Mouse (Mus musculus): ENCODE results near the gene Polr1d.

The Polr1d gene

GRCm38 (mm10) chr5:147055572-147056245, 21.1 kb upstream of the Polr1d start:
- DNase-seq (ENCODE audit: low read depth, low spot score) = no peak

DNA sequence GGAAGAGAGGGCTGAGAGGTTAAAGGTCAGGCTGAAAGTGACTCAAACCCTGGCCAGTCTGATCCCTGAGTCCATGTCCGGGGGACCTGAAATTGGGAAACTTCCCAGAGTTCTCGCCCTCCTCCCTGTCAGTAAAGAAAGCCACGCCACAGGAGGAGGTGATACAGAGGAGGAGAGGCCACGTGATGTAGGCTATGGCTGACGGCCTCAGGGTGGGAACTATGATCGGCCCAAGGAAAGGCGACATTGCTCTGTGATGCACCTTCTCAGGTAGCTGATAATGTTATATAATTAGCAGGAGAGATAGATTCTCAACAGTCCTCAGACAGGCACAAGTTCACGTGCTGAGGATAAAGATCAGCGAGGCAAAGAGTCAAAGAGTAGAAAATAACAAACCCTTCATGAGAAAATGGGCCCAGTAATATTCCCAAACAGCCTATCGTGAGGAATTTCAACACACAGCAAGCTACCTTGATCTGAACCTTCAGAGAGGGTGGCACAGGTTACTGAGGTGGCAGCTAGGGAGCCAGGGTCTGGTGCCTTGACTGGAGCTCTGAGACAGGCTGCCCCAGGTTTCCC, 20.0 kb upstream of the Polr1d start:
- no peak for DNase-seq (ENCODE audit: low read depth, low spot score)

- DNase-seq (ENCODE audit: low read depth, low spot score) = no peak
These were observed 19.0 kb upstream of the Polr1d start for GRCm38 (mm10) chr5:147057626-147058414.

- DNase-seq (ENCODE audit: low read depth, low spot score) = no peak
These were observed 18.2 kb upstream of the Polr1d start for GRCm38 (mm10) chr5:147058661-147059060.

GRCm38 (mm10) chr5:147059319-147059718, 17.5 kb upstream of the Polr1d start:
- DNase-seq (ENCODE audit: low read depth, low spot score) = no peak

- no peak for DNase-seq (ENCODE audit: low read depth, low spot score)
These were observed 16.8 kb upstream of the Polr1d start for GRCm38 (mm10) chr5:147060024-147060423.

- DNase-seq (ENCODE audit: low read depth, low spot score) = no peak
These were observed 13.6 kb upstream of the Polr1d start for GRCm38 (mm10) chr5:147063215-147063661.

GRCm38 (mm10) chr5:147066129-147066528, 10.7 kb upstream of the Polr1d start:
- peak; percentile 93 for DNase-seq (ENCODE audit: low read depth, low spot score)

DNA sequence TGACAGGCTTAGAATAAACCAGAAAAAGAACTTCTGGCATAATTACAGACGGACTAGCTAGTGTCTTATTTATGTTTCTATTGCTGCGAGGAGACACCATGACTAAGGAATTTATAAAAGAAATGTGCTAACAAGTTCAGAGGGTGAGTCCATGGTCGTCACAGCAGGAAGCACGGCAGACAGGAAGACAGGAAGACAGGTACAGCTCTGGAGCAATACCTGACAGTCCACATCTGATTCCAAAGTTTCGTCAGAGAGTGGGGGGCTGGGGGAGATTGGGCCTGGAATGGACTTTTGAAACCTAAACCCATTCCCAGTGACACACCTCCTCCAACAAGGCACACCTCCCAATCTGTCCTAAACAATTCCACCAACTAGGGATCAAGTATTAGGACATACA, 9.9 kb upstream of the Polr1d start:
- peak; percentile 93 for DNase-seq (ENCODE audit: low read depth, low spot score)

GRCm38 (mm10) chr5:147068876-147069275, 8.0 kb upstream of the Polr1d start:
- DNase-seq (ENCODE audit: low read depth, low spot score) = no peak

GRCm38 (mm10) chr5:147070791-147071516, 5.9 kb upstream of the Polr1d start:
- DNase-seq (ENCODE audit: low read depth, low spot score) = peak; percentile 33

DNA sequence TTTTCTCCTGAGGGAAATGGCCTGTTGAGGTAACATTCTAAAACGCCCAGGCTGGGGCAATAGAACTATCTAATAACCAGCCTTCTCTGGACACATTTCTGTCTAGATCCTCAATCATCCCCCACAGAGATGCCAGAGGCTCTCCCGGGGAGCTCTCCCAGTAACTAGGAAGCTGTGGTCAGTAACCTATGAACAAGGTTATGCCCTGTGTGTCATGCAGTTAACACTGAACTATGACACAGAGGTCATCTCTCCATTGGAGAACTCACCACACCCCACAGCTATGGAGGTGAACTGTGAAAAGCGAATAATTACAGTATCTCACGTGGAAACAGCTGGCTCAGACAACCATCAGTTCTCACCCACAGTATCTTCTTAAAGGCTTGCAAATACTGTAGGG, 5.0 kb upstream of the Polr1d start:
- no peak for DNase-seq (ENCODE audit: low read depth, low spot score)

DNA sequence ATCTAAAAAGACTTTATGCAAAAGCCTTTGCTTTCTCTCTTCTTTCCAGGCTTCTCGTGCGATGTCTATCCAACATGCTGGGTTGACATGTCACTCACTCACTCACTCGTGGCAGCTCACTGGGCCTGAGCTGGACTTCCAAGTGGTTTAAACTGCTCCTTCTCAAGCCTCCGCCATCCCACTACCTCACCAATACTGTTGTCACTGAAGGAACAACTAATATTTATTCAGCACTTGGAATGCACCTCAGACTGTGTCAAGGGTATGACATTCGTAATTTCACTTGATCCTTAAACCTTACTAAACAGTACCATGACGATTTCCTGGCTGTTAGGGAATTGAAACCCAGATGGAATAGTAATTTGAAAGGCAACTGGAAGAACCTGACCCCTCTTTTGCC, 3.0 kb upstream of the Polr1d start:
- DNase-seq (ENCODE audit: low read depth, low spot score) = no peak

DNA sequence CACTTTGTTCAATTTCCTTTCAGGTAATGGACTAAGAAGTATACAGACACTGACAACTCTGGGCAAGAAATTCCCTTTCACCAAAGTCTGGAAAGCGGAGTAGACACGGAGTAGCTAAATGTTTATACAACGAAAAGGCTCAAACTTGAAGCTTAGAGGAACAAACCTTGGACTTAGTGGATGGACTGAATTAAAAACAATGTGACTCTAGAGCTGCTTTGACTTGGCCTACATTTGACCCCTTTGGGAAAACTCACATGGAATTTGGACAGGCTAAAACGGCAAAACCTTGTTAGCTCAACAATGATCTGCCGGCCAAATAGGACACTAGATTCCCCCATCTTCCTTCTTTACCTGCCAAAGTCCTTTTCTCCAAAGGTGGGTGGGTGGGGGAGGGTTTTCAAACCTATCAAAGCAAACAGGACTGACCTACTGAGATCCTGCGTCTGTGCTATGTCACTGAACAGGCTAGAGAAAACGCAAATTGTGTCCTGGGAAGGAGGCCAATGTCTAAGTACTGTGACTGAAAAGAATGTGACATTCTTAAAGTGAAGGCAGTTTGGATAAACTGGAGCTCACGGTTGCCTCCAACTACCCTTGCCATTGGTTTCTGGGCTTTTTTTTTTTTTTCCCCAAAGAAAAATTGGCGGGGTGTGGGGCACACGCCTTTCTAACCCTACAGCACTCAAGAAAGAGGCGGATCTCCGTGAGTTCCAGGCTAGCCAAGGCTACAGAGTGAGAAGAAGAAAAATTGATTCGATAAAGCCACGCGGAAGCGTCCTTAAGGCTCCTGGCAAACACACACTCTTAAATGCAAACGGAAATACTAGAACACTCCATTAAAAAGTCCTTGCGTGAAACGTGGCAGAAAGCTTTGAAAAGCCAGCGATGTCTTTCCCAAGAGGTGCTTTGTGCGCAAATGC, 1.5 kb upstream of the Polr1d start:
- no peak for DNase-seq (ENCODE audit: low read depth, low spot score)

- DNase-seq (ENCODE audit: low read depth, low spot score) = peak; percentile 99
These were observed 638 bp upstream of the Polr1d start, which contains the start of gene Lnx2 for GRCm38 (mm10) chr5:147076026-147076798. Lnx2 (minus strand) TSS chr5:147076586.

- DNase-seq (ENCODE audit: low read depth, low spot score) = peak; percentile 90
These were observed 620 bp downstream of the Polr1d start for GRCm38 (mm10) chr5:147077305-147078034.

- DNase-seq (ENCODE audit: low read depth, low spot score) = no peak
These were observed 1.5 kb downstream of the Polr1d start for GRCm38 (mm10) chr5:147078110-147078900.

DNA sequence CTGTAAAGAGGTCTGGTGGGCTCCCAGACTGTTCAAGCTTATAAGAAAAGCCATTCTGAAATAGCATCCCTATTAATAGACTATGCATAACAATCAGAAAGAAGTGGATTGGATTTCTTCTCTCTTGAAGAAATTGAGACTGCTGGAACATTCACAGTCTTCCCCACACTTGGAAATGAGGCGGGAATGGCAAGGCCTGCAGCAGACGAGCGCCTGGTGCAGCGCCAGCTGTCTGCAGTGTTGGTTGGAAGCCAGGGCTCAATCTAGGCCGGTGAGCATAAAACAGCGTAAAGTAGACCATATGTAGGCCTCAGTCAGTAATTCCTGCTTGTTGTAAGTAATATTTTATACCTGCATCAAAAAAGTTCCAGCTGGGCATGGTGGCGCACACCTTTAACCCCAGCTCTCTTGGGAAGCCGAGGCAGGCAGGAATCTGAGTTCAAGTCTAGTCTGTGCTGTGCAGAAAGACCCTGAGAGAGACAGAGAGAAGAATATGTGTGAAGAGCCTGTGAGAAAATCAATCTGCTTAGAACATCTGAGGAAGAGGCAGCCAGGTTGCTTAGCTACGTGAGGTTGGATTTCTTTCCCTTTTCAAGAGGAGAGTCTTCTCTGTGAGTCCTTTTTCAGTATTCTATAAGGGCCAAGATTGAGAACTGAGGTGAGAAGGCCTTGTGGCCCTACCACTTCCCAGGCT, 8.5 kb downstream of the Polr1d start:
- DNase-seq (ENCODE audit: low read depth, low spot score) = no peak

All from R1 (cell line).